8 mouse cellular contexts compared by ENCODE assay signal in the genomic region with DNA sequence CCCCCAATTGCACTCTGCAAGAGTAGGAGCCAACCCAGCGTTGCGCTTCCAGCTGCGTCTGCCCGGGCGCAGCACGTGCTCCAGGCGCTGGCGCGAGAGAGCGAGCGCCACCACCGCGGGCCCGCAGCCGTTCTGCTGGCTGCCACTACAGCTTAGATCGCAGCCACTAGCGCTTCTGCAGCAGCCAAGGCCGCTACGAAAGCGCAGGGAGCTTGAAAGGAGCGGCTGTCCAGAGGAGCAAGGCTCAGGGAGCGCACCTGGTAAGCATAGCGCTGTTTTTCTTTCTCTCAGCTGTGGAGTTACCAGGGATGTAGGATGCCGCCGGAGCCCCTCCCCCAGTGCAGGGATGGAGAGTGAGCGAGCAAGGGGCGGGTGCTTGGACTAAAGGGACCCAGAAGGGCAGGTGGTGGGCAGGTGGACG. TPM values are rescaled to one million over a fixed set of nuclear protein-coding genes. Genes with fewer than 3 reads are reported as not detected.
DNase-seq lines count a peak whose midpoint lies in the region; TF ChIP-seq lines count a peak whose summit lies in the region.

No protein-coding gene starts in this region.

- TF ChIP-seq POLR2A in olfactory bulb, adult 2 months (IDR thresholded peaks at IDR 0.05; ENCODE audit: insufficient read depth, low read depth, low read length): no peak

- 0 out of 2 replicates have a peak, but pooled peaks cover 2% of the 10 kb centered on the region for H3K4me1 ChIP-seq in olfactory bulb, adult 2 months (ENCODE audit: control insufficient read depth, insufficient read depth, low read length)

- no peak; the same call in 1 of the 2 replicates for TF ChIP-seq CTCF in left cerebral cortex, adult 2 months (IDR thresholded peaks at IDR 0.05)
- TF ChIP-seq CTCF in olfactory bulb, adult 2 months (IDR thresholded peaks at IDR 0.05; ENCODE audit: insufficient read depth, low read depth, low read length): no peak

- under 1% methylated on average over 28 of the region's 28 CpGs for WGBS in olfactory bulb, adult 2 months

- peak; percentile 4 for DNase-seq in gastrocnemius, postnatal 10 days
- DNase-seq in gastrocnemius, adult 18-20 months (ENCODE audit: low spot score): no peak
- DNase-seq in ZHBTc4 (ENCODE audit: low read depth, low spot score): peak; percentile 44
- DNase-seq in forelimb bud, embryonic 11.5 days (ENCODE audit: low read depth, low spot score): peak; percentile 18
- peak; percentile 76 to 77 for DNase-seq in left cerebral cortex, adult 2 months (ENCODE audit: extremely low spot score in 1 of 2, low spot score in 2 of 2)
- no peak for DNase-seq in spleen, postnatal 10 days (ENCODE audit: low spot score in 2 of 2)
- DNase-seq in thymus, postnatal 36 days: no peak

- H3K4me3 ChIP-seq in left cerebral cortex, adult 2 months: peak overlapping the region; percentile 74
- peak overlapping the region; percentile 72 for H3K4me3 ChIP-seq in olfactory bulb, adult 2 months (ENCODE audit: insufficient read depth, low read depth, low read length)

- intact Hi-C loops in left cerebral cortex, adult 2 months (cut with DNase I): loop anchor here (2.0 to 10.0 kb wide), 4 partner anchors 451 to 1459 kb away; no protein-coding TSS in a partner anchor

- H3K27ac ChIP-seq in left cerebral cortex, adult 2 months: peak overlapping the region; percentile 91
- H3K27ac ChIP-seq in olfactory bulb, adult 2 months (ENCODE audit: insufficient read depth, low read depth, low read length): peak overlapping the region; percentile 86

RNA-seq across cellular contexts. Expression of gene Grm5, which starts 0.3 kb away (rescaled TPM):
- under 1 TPM; 0.18 to 0.21 TPM for total RNA-seq in gastrocnemius, postnatal 10 days (2021)
- total RNA-seq in gastrocnemius, adult 18-20 months (2021): not detected
- total RNA-seq in left cerebral cortex, adult 2 months (2021): 100 to 1,000 TPM; 201 TPM
- polyA plus RNA-seq in olfactory bulb, adult 2 months (2012; ENCODE audit: insufficient read depth, insufficient read length, low replicate concordance, missing spikeins): 56.8 TPM in 1 of 2 replicates, not detected in the other

Comparison
In these comparisons a context has a peak if more than half of its experiments do, and no peak if none do; other contexts are left out.
1. DNase-seq: peak in gastrocnemius, postnatal 10 days (single experiment), ZHBTc4 (single experiment), forelimb bud, embryonic 11.5 days (single experiment) and left cerebral cortex, adult 2 months (2 of 2); none in gastrocnemius, adult 18-20 months (single experiment), spleen, postnatal 10 days (0 of 2) and thymus, postnatal 36 days (0 of 2).
2. RNA of gene Grm5, which starts 0.3 kb away (total RNA-seq): 201 TPM in left cerebral cortex, adult 2 months; 0.18 to 0.21 TPM in gastrocnemius, postnatal 10 days and not detected in gastrocnemius, adult 18-20 months; every median in the first group is over 100 times any median in the second.